Mouse (Mus musculus): Measurements from ENCODE around the gene Plekhm2.

- TF ChIP-seq TAL1 (IDR thresholded peaks at IDR 0.05; ENCODE audit: low read length), result no peak
- no peak for TF ChIP-seq GATA1 (IDR thresholded peaks at IDR 0.05; ENCODE audit: low read length)
These were observed 88.3 kb downstream of the Plekhm2 start for GRCm38 (mm10) chr4:141576404-141576803.

Data from erythroblast, embryonic 14.5 days (primary cell).